Comparison of ENCODE assay signal across 20 mouse cellular contexts in genomic region chr5:151201220-151201619, GRCm38 (mm10). TPM values are rescaled to one million over a fixed set of nuclear protein-coding genes. Genes with fewer than 3 reads are reported as not detected.
"Had no signal": no experiment of that assay in that cellular context is flagged by ENCODE, and none has a peak within 500 bp of the region (broad histone marks: within the 10 kb centered on the region; RNA-seq: fewer than 3 reads in every experiment).

No protein-coding gene starts in this region.

- H3K27me3 ChIP-seq: midbrain, embryonic 12.5 days; neural tube, embryonic 13.5 days; neural tube, embryonic 15.5 days had no signal

- H3K4me1 ChIP-seq: midbrain, embryonic 10.5 days; midbrain, embryonic 12.5 days had no signal

- H3K9ac ChIP-seq: lung, embryonic 14.5 days; midbrain, embryonic 12.5 days; neural tube, embryonic 13.5 days; neural tube, embryonic 15.5 days had no signal

- H3K36me3 ChIP-seq: midbrain, embryonic 10.5 days; midbrain, embryonic 12.5 days; neural tube, embryonic 13.5 days; neural tube, embryonic 15.5 days had no signal

- ATAC-seq: midbrain, embryonic 16.5 days had no signal

- DNase-seq: lung, adult 18-20 months; lung, embryonic 14.5 days; lung, postnatal 10 days; lung, postnatal 4 days; midbrain, embryonic 14.5 days; retina, postnatal 1 day; right cerebral cortex, adult 18-20 months; right cerebral cortex, postnatal 25 days; right cerebral cortex, postnatal 4 days; spleen, adult 18-20 months; thymus, adult 18-20 months; thymus, postnatal 14 days; thymus, postnatal 36 days had no signal

- H3K27ac ChIP-seq: midbrain, embryonic 10.5 days; midbrain, embryonic 12.5 days; neural tube, embryonic 13.5 days; neural tube, embryonic 15.5 days had no signal

- H3K9me3 ChIP-seq: midbrain, embryonic 10.5 days; midbrain, embryonic 12.5 days; neural tube, embryonic 13.5 days; neural tube, embryonic 15.5 days had no signal

- H3K4me2 ChIP-seq: lung, embryonic 14.5 days; midbrain, embryonic 12.5 days; neural tube, embryonic 13.5 days; neural tube, embryonic 15.5 days had no signal

- H3K4me3 ChIP-seq: midbrain, embryonic 10.5 days; midbrain, embryonic 12.5 days; myocyte; neural tube, embryonic 13.5 days; neural tube, embryonic 15.5 days had no signal

RNA-seq across cellular contexts. Expression of gene Stard13, which starts 32.4 kb away (rescaled TPM):
- total RNA-seq: megakaryocyte-erythroid progenitor cell, adult 5-6 weeks had no signal
